Mouse (Mus musculus) T-cell, adult 2 months (primary cell): ENCODE measurements around the gene H2-Oa.

ENCODE experiments used
- DNase-seq: peaks from one replicate; pipeline ENCODE4 v3.0.0; 2022; ENCODE audit warnings: low spot score

The H2-Oa gene

GRCm38 (mm10) chr17:34122188-34122984, 30.2 kb downstream of the H2-Oa start, which contains the start of gene Brd2:
Gene Brd2, minus strand, starts transcription at chr17:34122634.
- DNase-seq, result peak; percentile 96

GRCm38 (mm10) chr17:34123111-34123510, 31.0 kb downstream of the H2-Oa start:
- DNase-seq, result no peak

DNA sequence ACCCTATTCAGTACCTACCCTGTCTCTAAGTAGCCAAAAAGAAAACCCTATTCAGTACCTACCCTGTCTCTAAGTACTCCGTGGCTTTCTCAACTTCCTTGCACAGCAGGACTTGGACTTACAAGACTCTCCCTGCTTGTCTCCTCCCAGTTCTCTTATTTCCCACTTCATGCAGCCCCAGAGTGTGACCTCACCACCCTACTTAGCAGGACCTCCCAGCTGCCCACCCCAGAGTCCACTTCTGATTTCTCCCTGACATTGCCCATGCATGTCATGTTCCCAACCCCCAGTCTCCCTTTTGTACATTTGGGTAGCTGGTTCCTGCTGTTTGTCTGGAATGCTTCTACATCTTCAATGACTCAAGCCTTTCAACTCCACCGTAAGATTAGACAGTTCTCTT, 31.4 kb downstream of the H2-Oa start:
- no peak for DNase-seq

GRCm38 (mm10) chr17:34124649-34125048, 32.5 kb downstream of the H2-Oa start:
- DNase-seq, result no peak

DNA sequence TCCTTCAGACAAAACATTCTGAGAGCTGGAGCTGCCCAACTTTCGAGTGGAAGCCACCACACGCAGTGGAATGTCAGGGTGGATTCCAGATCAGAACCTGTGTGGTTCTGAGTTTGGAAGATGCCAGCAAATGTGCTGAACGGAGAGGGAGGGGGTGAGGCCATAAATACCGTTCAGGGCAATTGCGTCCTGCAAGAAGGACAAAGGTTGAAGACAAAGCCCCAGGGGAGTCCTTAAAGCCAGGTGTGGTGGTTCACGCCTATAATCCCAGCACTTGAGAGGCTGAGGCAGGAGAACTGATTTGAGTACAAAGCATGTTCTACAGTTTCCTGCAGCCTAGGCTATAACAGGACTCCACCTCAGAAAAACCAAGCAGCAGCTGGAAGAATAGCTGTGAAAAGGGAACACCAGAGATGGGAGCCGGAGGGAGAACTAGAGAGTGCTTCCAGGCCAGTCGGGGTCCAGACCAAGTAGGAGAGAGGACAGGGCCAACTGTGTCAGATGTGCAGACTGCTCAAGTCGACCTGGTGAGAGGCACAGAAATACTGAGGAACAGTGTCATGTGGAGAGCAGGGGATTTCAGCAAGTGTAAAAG, 34.8 kb downstream of the H2-Oa start:
- no peak for DNase-seq

- peak; percentile 74 for DNase-seq
Measured at GRCm38 (mm10) chr17:34127475-34127874, 35.3 kb downstream of the H2-Oa start.

- DNase-seq, result peak; percentile 58
Measured at GRCm38 (mm10) chr17:34128264-34128937, 36.3 kb downstream of the H2-Oa start.

GRCm38 (mm10) chr17:34128944-34129791, 37.0 kb downstream of the H2-Oa start:
- DNase-seq, result peak; percentile 52

DNA sequence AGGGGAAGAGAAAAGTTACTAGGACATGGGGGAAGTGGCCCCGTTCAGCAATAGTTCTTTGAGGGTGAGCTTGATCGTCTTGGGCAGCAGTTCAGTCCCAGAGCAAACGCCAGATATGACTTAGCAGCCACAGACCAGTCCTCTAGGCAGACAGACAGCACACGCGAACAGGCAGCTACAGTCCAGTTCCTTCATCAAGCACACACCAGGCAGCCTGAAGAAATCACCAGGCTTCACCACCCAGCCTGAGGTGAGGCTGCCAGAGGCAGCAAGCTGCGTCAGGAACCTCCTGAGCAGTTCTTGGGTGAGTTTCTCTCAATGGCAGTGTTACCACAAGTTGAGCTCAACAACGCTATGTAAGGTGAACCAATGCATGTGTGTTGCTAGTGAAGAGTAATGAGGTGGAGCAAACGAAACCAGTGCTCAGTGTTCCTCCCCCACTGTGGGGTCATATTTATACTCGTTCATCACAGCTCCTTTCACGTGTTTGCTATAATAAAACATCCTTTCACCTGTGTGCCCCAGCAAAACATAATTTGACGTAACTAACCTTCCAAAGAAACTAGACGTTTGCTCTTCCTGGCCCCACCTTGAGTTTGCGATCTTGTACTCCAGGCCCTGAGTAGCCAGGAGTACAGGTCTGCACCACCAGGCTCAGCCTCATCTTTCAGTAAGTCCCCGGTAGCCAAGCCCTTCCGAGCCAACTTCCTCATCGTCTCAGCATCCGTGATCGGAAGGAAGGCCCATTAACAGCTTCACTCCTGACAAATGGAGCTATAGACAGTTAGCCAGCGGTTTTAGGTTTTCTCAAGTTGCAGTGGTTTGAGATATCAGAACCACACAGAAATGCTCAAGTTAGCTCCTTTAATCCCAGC, 38.2 kb downstream of the H2-Oa start:
- peak; percentile 54 for DNase-seq

DNA sequence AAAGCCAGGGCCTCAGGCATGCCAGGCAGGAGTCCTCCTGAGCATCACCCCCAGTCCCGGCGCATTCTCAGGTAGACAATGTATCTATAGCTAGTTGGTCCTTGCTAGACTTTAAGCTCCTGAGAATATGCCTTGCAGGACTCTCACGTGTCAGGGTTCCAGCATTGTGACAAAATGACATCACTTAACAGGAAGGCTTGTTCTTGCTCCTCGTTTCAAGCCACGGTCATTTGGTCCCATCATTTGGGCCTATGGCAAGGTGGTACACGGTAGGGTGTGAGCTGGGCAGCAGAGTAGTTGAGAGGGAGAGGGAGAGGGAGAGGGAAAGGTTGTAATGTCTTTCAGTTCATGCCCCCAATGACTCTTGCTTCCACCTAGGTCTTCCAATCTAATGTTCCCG, 39.8 kb downstream of the H2-Oa start:
- no peak for DNase-seq

DNA sequence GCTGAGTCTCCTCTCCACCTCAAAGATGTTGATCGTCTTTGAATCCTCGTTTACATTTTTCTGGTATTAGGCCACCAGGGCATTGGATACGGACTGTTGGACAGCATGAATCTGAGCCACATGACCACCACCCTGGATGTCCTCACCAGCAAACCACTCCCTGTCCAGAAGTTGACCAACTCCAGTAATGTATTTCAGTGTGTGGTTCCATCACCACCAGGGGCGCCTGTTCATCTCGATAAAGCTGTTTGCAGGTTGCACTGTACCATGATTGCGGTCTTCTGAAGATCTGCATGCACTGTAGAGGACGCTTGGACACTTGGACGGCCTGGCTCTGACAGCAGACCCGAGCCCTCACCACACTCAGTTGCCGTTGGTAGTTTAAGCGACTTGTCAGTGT, 41.1 kb downstream of the H2-Oa start:
- no peak for DNase-seq

DNA sequence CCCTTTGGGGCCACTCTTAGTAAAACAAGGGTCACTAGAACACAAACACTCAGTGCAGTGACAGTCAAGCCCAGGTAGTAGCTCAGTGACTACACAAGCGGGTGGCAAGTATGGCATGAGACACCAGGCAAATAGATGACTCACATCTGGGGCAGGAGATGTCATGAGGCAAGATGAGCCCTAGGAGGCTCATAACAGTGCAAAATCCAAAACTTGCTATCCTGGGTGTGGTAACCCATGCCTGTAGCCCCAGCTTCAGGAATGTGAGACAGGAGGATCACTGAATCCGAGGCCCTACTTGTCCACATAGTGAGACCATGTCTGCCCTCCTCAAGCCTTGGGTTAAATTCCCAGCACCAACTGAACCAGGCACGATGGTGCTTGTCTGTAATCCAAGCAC, 42.3 kb downstream of the H2-Oa start:
- DNase-seq, result no peak

DNA sequence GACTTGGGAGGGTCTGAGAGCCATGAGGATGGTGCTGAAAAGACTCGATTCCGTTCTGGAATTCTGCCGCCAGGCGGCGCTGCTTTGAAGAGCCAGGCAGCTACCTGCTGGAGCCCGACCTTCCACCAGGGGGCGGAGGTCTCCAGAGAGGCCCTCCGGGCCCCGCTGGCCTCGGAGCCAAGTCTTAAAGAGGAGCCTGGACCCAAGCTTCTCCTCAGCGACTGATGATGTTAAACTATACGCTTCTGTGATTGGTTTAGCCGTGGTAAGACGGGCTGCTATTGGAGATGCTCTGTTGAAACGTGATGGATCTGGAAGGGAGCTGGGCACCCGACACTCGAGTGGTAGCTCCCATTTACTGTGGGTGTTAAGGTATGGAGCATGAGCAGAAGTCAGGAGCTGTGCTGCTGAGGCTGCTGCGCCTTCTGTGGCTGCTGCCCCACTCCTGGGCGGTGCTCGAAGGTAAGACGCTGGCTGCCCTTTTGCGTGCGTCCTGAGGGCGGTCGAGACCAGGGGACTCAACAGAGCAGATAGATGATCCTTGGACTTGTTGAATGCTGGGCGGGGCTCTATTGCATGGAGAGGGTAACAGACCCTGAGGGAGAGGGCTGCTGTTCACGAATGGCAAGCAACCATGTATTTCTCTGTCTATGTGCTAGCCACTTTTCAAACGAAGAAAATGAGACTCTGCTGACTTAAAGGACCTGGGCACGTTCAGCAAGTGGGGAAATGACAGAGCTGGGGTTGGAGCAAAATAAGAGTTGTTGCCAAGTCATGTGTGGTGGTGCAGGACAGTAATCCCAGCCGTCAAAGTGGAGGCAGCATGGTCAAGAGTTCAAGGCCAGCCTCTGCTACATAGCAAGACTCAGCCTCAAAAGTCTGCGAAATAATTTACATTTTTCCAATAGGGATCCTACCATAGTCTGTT, 43.4 kb downstream of the H2-Oa start:
- DNase-seq, result peak; percentile 98

DNA sequence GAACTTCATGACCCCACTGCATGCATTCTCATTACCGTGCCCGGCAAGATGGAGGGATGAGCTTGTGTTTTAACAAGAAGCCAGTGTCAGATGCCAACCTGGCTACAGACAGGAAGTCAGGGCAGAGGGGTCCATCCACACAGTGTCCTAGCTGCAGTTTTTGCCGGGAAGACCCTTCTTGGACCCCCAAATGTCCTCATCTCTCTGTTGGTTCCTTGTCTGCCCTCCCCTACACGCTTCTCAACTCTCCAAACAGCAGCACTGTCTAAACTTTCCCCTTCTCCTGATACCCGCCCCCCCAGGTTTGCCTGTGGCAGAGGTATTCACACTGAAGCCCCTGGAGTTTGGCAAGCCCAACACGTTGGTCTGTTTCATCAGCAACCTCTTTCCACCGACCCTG, 45.5 kb downstream of the H2-Oa start:
- DNase-seq, result no peak

DNA sequence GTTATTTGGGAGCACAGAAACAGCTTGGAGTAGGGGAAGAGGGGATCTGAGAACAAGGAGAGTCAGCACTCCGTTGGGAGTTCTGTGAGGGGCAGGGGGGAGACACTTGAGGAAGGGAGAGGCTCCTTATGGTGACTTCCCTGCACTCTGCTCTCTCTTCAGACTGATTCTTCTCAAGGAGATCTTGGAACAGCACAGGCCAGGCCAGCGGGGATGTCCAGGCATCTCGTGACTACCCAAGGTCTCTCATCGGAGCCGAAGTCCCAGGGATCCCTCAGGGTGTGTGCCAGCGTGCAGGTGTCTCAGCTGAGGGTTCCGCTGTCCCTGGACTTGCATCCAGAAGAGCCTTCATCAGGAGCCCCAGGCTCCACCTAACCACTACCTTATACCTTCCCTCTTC, 46.5 kb downstream of the H2-Oa start:
- DNase-seq, result no peak

DNA sequence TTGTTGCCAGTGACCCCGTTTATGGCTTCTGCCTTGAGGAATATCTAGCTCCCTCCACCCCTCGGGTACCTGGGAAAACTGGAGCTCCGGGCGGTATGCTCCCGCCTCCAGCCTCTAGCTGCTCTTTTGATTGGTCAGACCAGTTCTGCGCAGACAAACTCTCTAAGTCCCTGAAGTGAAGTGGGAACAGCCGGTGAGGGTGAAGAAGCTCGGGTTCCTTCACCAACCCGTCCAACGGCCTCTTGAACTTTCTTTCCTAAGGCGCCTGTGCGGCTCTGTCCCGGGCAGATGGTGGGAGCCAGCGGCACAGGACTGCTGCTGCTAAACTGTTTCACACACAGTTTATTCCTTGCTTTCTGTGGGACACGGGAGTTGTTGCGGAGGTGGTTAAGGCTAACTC, 47.3 kb downstream of the H2-Oa start:
- no peak for DNase-seq

DNA sequence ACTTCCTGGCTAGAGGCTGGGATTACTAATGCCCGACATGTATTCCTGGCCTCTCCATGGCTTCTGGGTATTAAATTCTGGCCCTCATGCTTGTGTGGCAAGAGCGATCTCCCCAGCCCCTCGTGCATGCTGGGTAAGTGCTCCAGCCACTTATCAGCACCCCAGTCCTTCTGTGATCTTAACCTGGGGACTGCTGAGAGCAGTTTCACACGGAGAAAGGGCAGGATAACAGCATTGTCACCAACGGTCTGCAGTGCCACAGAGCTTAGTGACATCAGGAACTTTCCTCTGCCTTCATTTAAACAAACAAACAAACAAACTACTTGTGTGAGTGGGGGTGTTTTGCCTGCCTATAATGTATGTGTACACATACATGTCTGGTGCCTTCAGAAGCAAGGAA, 48.1 kb downstream of the H2-Oa start:
- no peak for DNase-seq

- no peak for DNase-seq
Measured at GRCm38 (mm10) chr17:34141448-34141847, 49.3 kb downstream of the H2-Oa start.

DNA sequence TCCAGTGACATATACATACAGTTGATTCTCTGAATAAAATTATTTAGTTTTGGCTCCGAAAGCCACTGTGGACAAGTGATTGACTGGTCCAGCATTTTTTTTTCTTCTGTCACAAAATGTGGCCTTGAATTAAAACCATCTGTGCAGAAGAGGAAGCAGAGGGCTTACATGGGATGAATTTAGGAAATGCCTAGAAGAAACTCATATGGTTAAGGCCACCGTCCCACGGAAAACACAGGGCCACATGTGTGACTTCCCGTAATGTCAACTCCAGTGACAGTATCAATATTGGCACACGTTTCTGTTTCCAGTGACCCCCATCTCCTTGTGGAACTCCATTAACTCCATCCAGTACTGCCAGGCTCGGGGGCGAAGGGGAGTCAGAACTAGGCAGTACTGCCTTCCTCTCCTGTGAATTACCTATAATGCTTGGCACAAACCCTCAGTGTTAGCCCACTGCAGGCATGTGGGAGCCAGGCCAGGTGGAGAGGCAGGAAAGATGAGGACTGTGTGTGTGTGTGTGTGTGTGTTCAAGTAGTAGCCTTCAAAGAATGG, 50.4 kb downstream of the H2-Oa start:
- DNase-seq, result no peak

GRCm38 (mm10) chr17:34143033-34143432, 50.9 kb downstream of the H2-Oa start, which contains the start of gene H2-DMb2:
Gene H2-DMb2, plus strand, starts transcription at chr17:34143307.
- peak; percentile 71 for DNase-seq
